Mouse (Mus musculus): Measurements from ENCODE around the gene Unc45b.

DNA sequence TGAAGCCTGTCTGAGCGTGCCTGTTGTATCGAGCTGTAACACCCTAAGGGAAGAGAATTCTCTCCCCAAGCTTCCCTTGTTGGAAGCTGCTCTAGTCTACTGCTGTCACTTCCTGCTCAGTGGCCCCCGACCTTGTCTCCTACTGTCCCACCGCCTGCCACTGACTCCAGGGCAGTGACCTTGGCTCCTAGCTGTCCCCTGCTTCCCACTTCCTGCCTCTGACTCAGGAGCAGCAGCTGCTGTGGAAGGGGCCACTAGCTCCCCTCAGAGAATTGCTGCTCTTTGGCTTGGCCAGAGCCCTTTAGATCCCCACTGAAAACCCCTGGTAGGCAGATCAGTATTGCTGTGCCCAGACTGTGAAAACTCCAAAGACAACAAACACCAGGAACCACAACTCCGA, 63.6 kb downstream of the Unc45b start:
- TF ChIP-seq CTCF (IDR thresholded peaks at IDR 0.05; ENCODE audit: low read depth, low read length) (no peak), POLR2A (IDR thresholded peaks at IDR 0.05; ENCODE audit: borderline replicate concordance, low read depth, low read length) (no peak)

All from bone marrow macrophage, adult 2 months (primary cell).